ENCODE assay signal across 15 mouse cellular contexts in genomic region chr19:27906976-27907375, GRCm38 (mm10).
A peak's percentile ranks its signal among the peaks of the same experiment; 100 is the strongest.
DNase-seq lines count a peak whose midpoint lies in the region; ATAC-seq lines count a peak whose summit lies in the region.
"Had no signal": no experiment of that assay in that cellular context is flagged by ENCODE, and none has a peak within 500 bp of the region (broad histone marks: within the 10 kb centered on the region; RNA-seq: fewer than 3 reads in every experiment).

No protein-coding gene starts in this region.

- no peaks in the 10 kb centered on the region for H3K27me3 ChIP-seq in liver, embryonic 12.5 days (replicated peaks)
- H3K27me3 ChIP-seq: neural tube, embryonic 12.5 days; Patski had no signal

- H3K36me3 ChIP-seq in liver, embryonic 12.5 days: no peaks in the 10 kb centered on the region
- H3K36me3 ChIP-seq: neural tube, embryonic 12.5 days had no signal

- ATAC-seq in liver, embryonic 12.5 days: peak; percentile 66
- ATAC-seq: inflammation-experienced regulatory T-cells, adult 6 months; Patski had no signal

- H3K4me2 ChIP-seq in liver, embryonic 12.5 days: peak overlapping the region; percentile 72
- H3K4me2 ChIP-seq: lung, embryonic 14.5 days; midbrain, embryonic 11.5 days; neural tube, embryonic 12.5 days had no signal

- peak overlapping the region; percentile 35 for H3K9ac ChIP-seq in liver, embryonic 12.5 days
- H3K9ac ChIP-seq: lung, embryonic 14.5 days; neural tube, embryonic 12.5 days had no signal

- peaks cover 42% of the 10 kb centered on the region for H3K4me1 ChIP-seq in liver, embryonic 12.5 days

- 12% methylated on average over 5 of the region's 5 CpGs for WGBS in liver, embryonic 12.5 days (ENCODE audit: insufficient replicate concordance)

- H3K4me3 ChIP-seq in liver, embryonic 12.5 days: peak overlapping the region; percentile 49
- H3K4me3 ChIP-seq: neural tube, embryonic 12.5 days had no signal

- H3K9me3 ChIP-seq in liver, embryonic 12.5 days (replicated peaks): no peaks in the 10 kb centered on the region
- H3K9me3 ChIP-seq: neural tube, embryonic 12.5 days had no signal

- peak overlapping the region; percentile 72; the same call in 1 of the 2 replicates for H3K27ac ChIP-seq in liver, embryonic 12.5 days
- H3K27ac ChIP-seq: neural tube, embryonic 12.5 days had no signal

- peak; percentile 40 for DNase-seq in 3134 (ENCODE audit: extremely low read depth, insufficient read length, low spot score)
- peak; percentile 29 for DNase-seq in CD4-positive helper T cell, adult 2 months (ENCODE audit: low read depth, low spot score)
- peak; percentile 57 for DNase-seq in c-Kit-positive CD71-positive TER-119-negative erythroid progenitor cells, embryonic 14.5 days (ENCODE audit: low read depth)
- no peak for DNase-seq in testis, postnatal 14 days (ENCODE audit: low spot score)
- DNase-seq in kidney, postnatal 4 days: no peak
- no peak for DNase-seq in thymus, postnatal 0 days (ENCODE audit: low spot score)
- DNase-seq: heart, adult 11 months; heart, postnatal 14 days; lung, embryonic 14.5 days; thymus, postnatal 25 days had no signal

Comparison
In these comparisons a context has a peak if more than half of its experiments do, and no peak if none do; other contexts are left out.
1. DNase-seq: peak in 3134 (single experiment), CD4-positive helper T cell, adult 2 months (single experiment) and c-Kit-positive CD71-positive TER-119-negative erythroid progenitor cells, embryonic 14.5 days (single experiment); none in testis, postnatal 14 days (single experiment), kidney, postnatal 4 days (0 of 2) and thymus, postnatal 0 days (single experiment).